Mouse (Mus musculus) limb, embryonic 11.5 days (tissue): Measurements from ENCODE around the gene Zfp217. TPM values are rescaled to one million over a fixed set of nuclear protein-coding genes. Genes with fewer than 3 reads are reported as not detected.

Source experiments
- ATAC-seq: fragments of 200-750 bp; cut with Nextera tagmentation; 2 replicates; pipeline ENCODE4 v1.8.0; 2017; ENCODE audit warnings: low read depth; ENCODE audit not compliant: insufficient number of reproducible peaks, low FRiP score, low TSS enrichment
- DNase-seq: peaks from one replicate; pipeline ENCODE4 v3.0.0-alpha.2; 2015; ENCODE audit warnings: low spot score
- H3K27ac ChIP-seq: fragments of 300-500 bp; sonication (generic); replicated peaks from 2 replicates; pipeline ENCODE4 v1.5.1; 2014; ENCODE audit warnings: low read depth, mild to moderate bottlenecking, low read length
- H3K27me3 ChIP-seq: fragments of 300-500 bp; sonication (generic); 2 replicates; pipeline ENCODE4 v1.6.1; 2014; ENCODE audit warnings: mild to moderate bottlenecking, low read length, mixed read lengths; ENCODE audit not compliant: control insufficient read depth, insufficient read depth
- H3K36me3 ChIP-seq: fragments of 300-500 bp; sonication (generic); 2 replicates; pipeline ENCODE4 v1.6.1; 2014; ENCODE audit warnings: mild to moderate bottlenecking, low read length, moderate library complexity, mixed read lengths; ENCODE audit not compliant: control insufficient read depth, insufficient read depth
- H3K4me1 ChIP-seq: fragments of 300-500 bp; sonication (generic); 2 replicates; pipeline ENCODE4 v1.6.1; 2014; ENCODE audit warnings: low read length, mixed read lengths; ENCODE audit not compliant: control insufficient read depth, insufficient read depth
- H3K4me2 ChIP-seq: fragments of 300-500 bp; sonication (generic); 2 replicates; pipeline ENCODE4 v1.6.1; 2014; ENCODE audit warnings: low read depth, mild to moderate bottlenecking, moderate library complexity; ENCODE audit not compliant: severe bottlenecking
- H3K4me3 ChIP-seq: fragments of 300-500 bp; sonication (generic); 2 replicates; pipeline ENCODE4 v1.5.1; 2014; ENCODE audit warnings: low read depth, low read length
- H3K9ac ChIP-seq: fragments of 300-500 bp; sonication (generic); 2 replicates; pipeline ENCODE4 v1.6.1; 2014; ENCODE audit warnings: mild to moderate bottlenecking, low read length
- H3K9me3 ChIP-seq: fragments of 300-500 bp; sonication (generic); 2 replicates; pipeline ENCODE4 v1.6.1; 2016; ENCODE audit warnings: low read length; ENCODE audit not compliant: control insufficient read depth
- WGBS: fragments of 180-500 bp; shearing (Covaris S2); extraction: QIAGEN DNeasy Blood & Tissue Kit; methylation state at CpG from one replicate; pipeline ENCODE4 v1.1.7; 2014; 5-methylcytosine and 5-hydroxymethylcytosine counted together
- polyA plus RNA-seq: library from polyadenylated mRNA; unstranded; fragments of >200 nt; fragmentation: Nextera tagmentation; extraction: Ambion mirVana; gene quantifications from 2 replicates; pipeline ENCODE4 v1.2.1, GENCODE M21; 2014

Zfp217 gene
- polyA plus RNA-seq, 1 experiment from 2014 or later = 5.2 TPM

GRCm38 (mm10) chr2:170175190-170175589 is 27.3 kb upstream of the Zfp217 start:
- Histone ChIP-seq H3K4me1 (peaks cover 13% of the 10 kb centered on the region; the same call in 1 of the 2 replicates), H3K27me3 (no peaks in the 10 kb centered on the region), H3K4me3 (no peak overlapping the region), H3K4me2 (no peak overlapping the region), H3K9me3 (no peaks in the 10 kb centered on the region), H3K27ac (no peak overlapping the region), H3K9ac (no peak overlapping the region), H3K36me3 (no peaks in the 10 kb centered on the region)
- DNase-seq (no peak), ATAC-seq (no peak)
- 74% methylated on average over 3 of the region's 3 CpGs for whole genome bisulfite sequencing

- no peak for DNase-seq
- Histone ChIP-seq H3K27ac (no peak overlapping the region), H3K4me1 (no peaks in the 10 kb centered on the region), H3K9me3 (no peaks in the 10 kb centered on the region; the same call in 1 of the 2 replicates), H3K4me3 (no peak overlapping the region), H3K27me3 (no peaks in the 10 kb centered on the region), H3K9ac (no peak overlapping the region), H3K4me2 (no peak overlapping the region), H3K36me3 (no peaks in the 10 kb centered on the region)
- ATAC-seq = no peak
Measured at GRCm38 (mm10) chr2:170169062-170169461, 21.2 kb upstream of the Zfp217 start.

DNA sequence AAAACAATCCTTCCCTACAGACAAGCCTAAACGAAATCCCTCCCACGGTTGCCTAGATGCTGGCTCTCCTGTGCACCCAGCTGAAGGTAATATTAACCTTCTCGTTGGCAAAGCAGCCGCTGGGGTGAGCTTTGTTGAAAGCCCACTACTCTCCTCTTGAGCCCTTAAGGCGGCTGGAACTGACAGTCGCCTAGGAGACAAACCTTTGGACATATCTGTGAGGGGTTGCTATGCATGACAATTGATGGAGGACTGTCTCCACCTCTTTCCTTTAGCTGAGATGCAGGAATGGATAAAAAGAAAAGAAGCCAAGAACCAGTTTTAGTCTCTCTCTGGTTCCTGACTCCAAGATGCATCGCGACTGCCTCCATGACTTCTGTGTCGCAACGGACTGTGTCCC is 17.7 kb upstream of the Zfp217 start:
- Histone ChIP-seq H3K4me3 (no peak overlapping the region), H3K27me3 (no peaks in the 10 kb centered on the region), H3K4me2 (no peak overlapping the region), H3K4me1 (no peaks in the 10 kb centered on the region), H3K9ac (no peak overlapping the region), H3K36me3 (no peaks in the 10 kb centered on the region), H3K27ac (no peak overlapping the region), H3K9me3 (no peaks in the 10 kb centered on the region; the same call in 1 of the 2 replicates)
- DNase-seq (no peak), ATAC-seq (no peak)
- WGBS = 76% methylated on average over 10 of the region's 10 CpGs

- no peak for ATAC-seq
- WGBS = 83% methylated on average over 18 of the region's 18 CpGs
- no peak overlapping the region for H3K9ac ChIP-seq
- no peak overlapping the region for H3K4me3 ChIP-seq
- no peak overlapping the region for H3K27ac ChIP-seq
- no peaks in the 10 kb centered on the region; the same call in 1 of the 2 replicates for H3K9me3 ChIP-seq
- H3K27me3 ChIP-seq = no peaks in the 10 kb centered on the region
- H3K4me1 ChIP-seq = no peaks in the 10 kb centered on the region
- no peak for DNase-seq
- no peak overlapping the region for H3K4me2 ChIP-seq
- no peaks in the 10 kb centered on the region for H3K36me3 ChIP-seq
Measured at GRCm38 (mm10) chr2:170163671-170164462, 16.0 kb upstream of the Zfp217 start.

- Histone ChIP-seq H3K27me3 (no peaks in the 10 kb centered on the region), H3K4me3 (no peak overlapping the region), H3K4me2 (no peak overlapping the region), H3K9me3 (no peaks in the 10 kb centered on the region), H3K27ac (no peak overlapping the region), H3K9ac (no peak overlapping the region), H3K36me3 (no peaks in the 10 kb centered on the region), H3K4me1 (no peaks in the 10 kb centered on the region)
- ATAC-seq (no peak), DNase-seq (no peak)
- 73% methylated on average over 15 of the region's 15 CpGs for WGBS
Measured at GRCm38 (mm10) chr2:170159795-170160568, 12.1 kb upstream of the Zfp217 start.

DNA sequence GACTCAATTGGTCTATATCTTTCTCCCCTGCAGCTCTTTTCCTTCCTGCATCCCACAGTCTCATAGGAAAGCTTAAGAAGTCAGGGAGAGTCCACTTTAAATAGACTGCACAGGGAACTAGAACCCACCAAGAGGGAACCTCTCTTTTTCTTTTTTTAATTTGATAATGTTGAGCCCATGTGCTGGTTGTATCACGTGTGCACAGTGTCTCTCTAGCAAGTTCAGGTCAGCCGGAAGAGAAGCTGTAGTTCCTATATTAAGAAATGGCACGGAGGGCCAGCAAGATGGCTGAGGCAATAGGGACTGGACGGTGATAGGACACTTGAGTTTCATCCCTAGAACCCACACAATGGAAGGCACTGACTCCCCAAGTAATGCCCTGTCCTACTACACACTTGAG is 11.1 kb upstream of the Zfp217 start:
- no peak for DNase-seq
- WGBS = 90% methylated on average over 4 of the region's 4 CpGs

GRCm38 (mm10) chr2:170158251-170158650 is 10.3 kb upstream of the Zfp217 start:
- Histone ChIP-seq H3K4me1 (no peaks in the 10 kb centered on the region), H3K27ac (no peak overlapping the region), H3K36me3 (no peaks in the 10 kb centered on the region), H3K4me3 (no peak overlapping the region), H3K9ac (no peak overlapping the region), H3K9me3 (no peaks in the 10 kb centered on the region), H3K27me3 (no peaks in the 10 kb centered on the region), H3K4me2 (no peak overlapping the region)
- ATAC-seq (no peak), DNase-seq (no peak)
- 22% methylated on average over 5 of the region's 5 CpGs for WGBS

More for the DNA sequence above, 11.1 kb upstream of the Zfp217 start:
- H3K4me3 ChIP-seq = no peak overlapping the region
- no peaks in the 10 kb centered on the region for H3K4me1 ChIP-seq
- no peaks in the 10 kb centered on the region for H3K9me3 ChIP-seq
- H3K4me2 ChIP-seq = no peak overlapping the region
- H3K27ac ChIP-seq = no peak overlapping the region
- ATAC-seq = no peak
- H3K27me3 ChIP-seq = no peaks in the 10 kb centered on the region
- H3K9ac ChIP-seq = no peak overlapping the region
- H3K36me3 ChIP-seq = no peaks in the 10 kb centered on the region

DNA sequence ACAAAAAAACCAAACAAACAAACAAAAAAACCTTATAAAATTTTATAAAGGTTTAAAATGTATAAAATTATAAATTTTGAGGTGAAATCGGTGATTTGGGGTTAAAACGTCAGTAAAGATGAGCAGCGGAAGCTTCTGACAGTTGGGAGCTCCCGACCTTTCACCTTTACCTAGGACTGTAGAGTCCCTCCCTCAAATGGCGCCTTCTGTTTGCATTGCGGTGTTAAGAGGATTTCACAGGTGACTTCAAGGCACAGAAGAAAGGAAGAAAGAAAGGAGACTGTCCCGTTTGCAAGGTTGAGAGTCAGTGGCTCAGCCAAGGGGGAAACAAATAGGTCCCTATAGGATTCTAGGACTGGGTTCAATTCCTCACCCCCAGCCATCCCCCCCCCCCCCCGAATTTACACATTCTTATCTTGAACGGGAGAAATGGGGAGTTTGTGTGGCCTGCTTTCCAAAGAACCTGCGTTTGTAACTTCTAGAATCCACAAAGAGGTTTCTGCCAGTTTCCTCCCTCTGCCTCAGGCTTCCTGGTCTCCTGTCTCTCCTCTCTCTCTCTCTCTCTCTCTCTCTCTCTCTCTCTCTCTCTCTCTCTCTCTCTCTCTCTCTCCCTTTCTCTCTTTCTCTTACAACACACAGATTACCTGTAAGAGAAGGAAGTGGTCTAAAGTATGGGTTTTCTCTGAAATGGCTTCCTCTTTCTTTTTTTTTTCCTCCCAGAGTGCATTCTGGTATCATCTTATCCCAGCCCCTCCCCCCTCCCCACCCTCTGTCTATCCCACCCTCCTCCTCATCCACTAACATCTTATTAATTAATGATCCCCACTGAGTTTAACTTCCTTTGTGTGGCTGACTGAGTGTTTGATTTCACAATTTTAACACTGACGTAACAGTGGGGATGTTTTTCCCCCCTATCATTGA is 9.6 kb upstream of the Zfp217 start:
- no peak overlapping the region for H3K27ac ChIP-seq
- no peaks in the 10 kb centered on the region for H3K36me3 ChIP-seq
- H3K27me3 ChIP-seq = no peaks in the 10 kb centered on the region
- no peak for ATAC-seq
- 35% methylated on average over 11 of the region's 11 CpGs for WGBS
- H3K9ac ChIP-seq = no peak overlapping the region
- H3K9me3 ChIP-seq = no peaks in the 10 kb centered on the region
- no peak for DNase-seq
- no peaks in the 10 kb centered on the region for H3K4me1 ChIP-seq
- no peak overlapping the region for H3K4me3 ChIP-seq
- H3K4me2 ChIP-seq = no peak overlapping the region
